Mouse (Mus musculus): ENCODE measurements around the gene Zmynd8. TPM values are rescaled to one million over a fixed set of nuclear protein-coding genes. Genes with fewer than 3 reads are reported as not detected.

Zmynd8 gene
- polyA plus RNA-seq, 1 experiment: 237 TPM

DNA sequence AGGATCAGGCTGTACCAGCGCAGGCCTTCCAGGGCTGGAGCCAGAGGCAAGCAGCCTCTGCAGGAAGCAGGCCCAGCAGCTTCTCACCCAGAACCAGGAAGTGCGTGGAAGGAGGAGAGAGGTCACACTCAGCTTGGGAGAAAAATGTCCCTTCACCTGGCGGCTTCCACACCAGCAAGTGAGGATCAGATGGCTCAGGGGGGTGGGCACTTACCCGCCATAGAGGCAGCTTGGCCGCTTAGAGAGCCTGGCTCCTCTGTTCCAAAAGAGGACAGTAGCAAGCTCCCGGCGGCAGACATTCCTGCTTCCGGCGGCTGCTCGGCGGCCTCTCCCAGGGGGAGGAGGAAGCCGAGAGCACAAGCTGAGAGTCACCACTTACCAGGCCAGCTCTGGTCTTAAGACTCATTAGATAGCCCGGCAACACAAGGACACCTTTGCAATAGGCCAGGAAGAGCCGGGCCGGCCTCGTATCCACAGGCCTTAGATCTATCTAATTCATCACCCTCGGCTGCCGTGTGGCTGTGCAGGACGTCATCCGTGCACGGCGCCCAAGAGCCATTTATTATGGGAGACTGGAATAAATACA is 40.9 kb downstream of the Zmynd8 start:
- TF ChIP-seq POLR2A (IDR thresholded peaks at IDR 0.05; ENCODE audit: insufficient read depth, low read length) (no peak), CTCF (IDR thresholded peaks at IDR 0.05; ENCODE audit: low read depth, low read length) (no peak), EP300 (IDR thresholded peaks at IDR 0.05; ENCODE audit: insufficient read depth, low read depth, low read length) (no peak)
- H3K27ac ChIP-seq (ENCODE audit: insufficient read depth, low read length): peak overlapping the region; percentile 96
- H3K4me3 ChIP-seq (ENCODE audit: low read depth, low read length): peak overlapping the region; percentile 66
- no peaks in the 10 kb centered on the region for H3K36me3 ChIP-seq (ENCODE audit: control insufficient read depth, insufficient read depth, low read length, poor library complexity, severe bottlenecking)
- no peaks in the 10 kb centered on the region for H3K9me3 ChIP-seq (replicated peaks; ENCODE audit: control insufficient read depth, insufficient read depth, low read length, poor library complexity, severe bottlenecking)
- H3K9ac ChIP-seq (ENCODE audit: low read depth, poor library complexity, severe bottlenecking): peak overlapping the region; percentile 85
- no peaks in the 10 kb centered on the region for H3K27me3 ChIP-seq (ENCODE audit: control insufficient read depth, insufficient read depth, low read length, poor library complexity, severe bottlenecking)
- peaks cover 15% of the 10 kb centered on the region for H3K4me1 ChIP-seq (ENCODE audit: control insufficient read depth, insufficient read depth, low read length)

- no peaks in the 10 kb centered on the region for H3K27me3 ChIP-seq (ENCODE audit: control insufficient read depth, insufficient read depth, low read length, poor library complexity, severe bottlenecking)
- peak overlapping the region; percentile 96 for H3K27ac ChIP-seq (ENCODE audit: insufficient read depth, low read length)
- H3K9me3 ChIP-seq (replicated peaks; ENCODE audit: control insufficient read depth, insufficient read depth, low read length, poor library complexity, severe bottlenecking): no peaks in the 10 kb centered on the region
- no peaks in the 10 kb centered on the region; the same call in 1 of the 2 replicates for H3K36me3 ChIP-seq (ENCODE audit: control insufficient read depth, insufficient read depth, low read length, poor library complexity, severe bottlenecking)
- H3K4me1 ChIP-seq (ENCODE audit: control insufficient read depth, insufficient read depth, low read length): peaks cover 16% of the 10 kb centered on the region
- peak overlapping the region; percentile 85 for H3K9ac ChIP-seq (ENCODE audit: low read depth, poor library complexity, severe bottlenecking)
- H3K4me3 ChIP-seq (ENCODE audit: low read depth, low read length): peak overlapping the region; percentile 66
- no peak for TF ChIP-seq POLR2A (IDR thresholded peaks at IDR 0.05; ENCODE audit: insufficient read depth, low read length)
- TF ChIP-seq CTCF (IDR thresholded peaks at IDR 0.05; ENCODE audit: low read depth, low read length): no peak
- 0 out of 2 replicates have a peak, but pooled peaks have one; percentile 45 for TF ChIP-seq EP300 (IDR thresholded peaks at IDR 0.05; ENCODE audit: insufficient read depth, low read depth, low read length)
Observed at GRCm38 (mm10) chr2:165857395-165857831, 41.4 kb downstream of the Zmynd8 start.

DNA sequence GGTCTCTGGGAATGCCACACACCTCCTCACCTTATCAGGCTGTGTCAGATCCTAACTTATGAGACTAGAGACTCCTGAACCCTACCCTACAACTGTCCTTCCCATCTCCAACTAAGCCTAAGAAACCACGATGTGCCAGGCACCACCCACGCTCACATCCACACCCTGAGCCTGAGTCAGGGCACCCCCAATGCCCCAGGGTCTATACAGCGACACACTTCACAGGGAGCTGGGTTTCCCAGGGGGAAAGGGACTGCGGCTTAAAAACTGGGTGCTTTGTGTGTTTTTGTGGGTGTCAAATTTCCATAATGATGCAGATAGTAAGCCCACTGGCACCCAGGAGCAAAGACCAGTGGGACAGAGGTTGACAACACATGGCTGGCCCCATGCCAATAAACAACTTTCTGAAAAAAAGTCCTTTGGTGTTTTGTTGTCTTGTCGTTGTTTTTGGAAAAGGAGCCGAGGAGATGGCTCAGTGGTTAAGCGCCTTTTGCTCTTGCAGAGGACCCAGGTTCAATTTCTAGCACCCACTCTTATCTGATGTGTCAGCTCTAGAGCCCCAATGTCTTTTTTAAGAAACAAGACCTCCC is 42.1 kb downstream of the Zmynd8 start:
- peaks cover 18% of the 10 kb centered on the region for H3K4me1 ChIP-seq (ENCODE audit: control insufficient read depth, insufficient read depth, low read length)
- H3K9me3 ChIP-seq (replicated peaks; ENCODE audit: control insufficient read depth, insufficient read depth, low read length, poor library complexity, severe bottlenecking): no peaks in the 10 kb centered on the region
- H3K36me3 ChIP-seq (ENCODE audit: control insufficient read depth, insufficient read depth, low read length, poor library complexity, severe bottlenecking): peaks cover 3% of the 10 kb centered on the region
- no peaks in the 10 kb centered on the region for H3K27me3 ChIP-seq (ENCODE audit: control insufficient read depth, insufficient read depth, low read length, poor library complexity, severe bottlenecking)
- H3K27ac ChIP-seq (ENCODE audit: insufficient read depth, low read length): peak overlapping the region; percentile 96
- no peak overlapping the region for H3K4me3 ChIP-seq (ENCODE audit: low read depth, low read length)
- TF ChIP-seq POLR2A (IDR thresholded peaks at IDR 0.05; ENCODE audit: insufficient read depth, low read length): no peak
- TF ChIP-seq CTCF (IDR thresholded peaks at IDR 0.05; ENCODE audit: low read depth, low read length): no peak
- no peak for TF ChIP-seq EP300 (IDR thresholded peaks at IDR 0.05; ENCODE audit: insufficient read depth, low read depth, low read length)
- H3K9ac ChIP-seq (ENCODE audit: low read depth, poor library complexity, severe bottlenecking): peak overlapping the region; percentile 85

DNA sequence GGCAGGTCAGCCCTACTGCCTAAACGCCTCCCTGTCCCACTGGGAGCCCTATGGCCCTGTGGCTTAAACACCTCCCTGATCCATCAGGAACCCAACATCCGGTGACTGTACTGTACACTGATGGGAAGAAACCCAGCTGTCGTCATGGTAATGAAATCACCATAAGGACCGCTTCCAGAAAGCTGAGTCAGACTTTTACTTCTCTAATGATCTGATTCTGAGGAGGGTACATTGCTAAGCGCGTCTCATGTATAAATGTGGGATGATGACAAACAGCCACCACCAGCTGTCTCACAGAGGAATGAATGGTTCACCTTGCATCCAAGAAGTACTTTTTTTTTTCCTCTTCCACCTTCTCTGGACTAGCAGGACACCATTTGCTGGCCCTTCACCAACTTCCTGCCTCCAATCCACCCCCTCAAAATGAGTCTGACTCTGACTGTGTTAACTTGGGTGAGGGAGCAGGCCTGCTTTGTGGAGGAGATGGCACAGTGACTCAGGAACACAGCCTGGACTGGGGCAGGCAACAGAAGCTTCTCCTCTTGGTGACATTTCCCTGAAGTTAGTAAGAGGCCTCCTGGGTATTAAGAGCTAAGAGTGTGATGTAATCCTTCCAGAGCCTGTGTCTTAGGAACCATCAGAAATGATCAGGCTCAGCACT is 43.0 kb downstream of the Zmynd8 start:
- Histone ChIP-seq H3K27me3 (ENCODE audit: control insufficient read depth, insufficient read depth, low read length, poor library complexity, severe bottlenecking) (no peaks in the 10 kb centered on the region), H3K4me1 (ENCODE audit: control insufficient read depth, insufficient read depth, low read length) (peaks cover 18% of the 10 kb centered on the region), H3K4me3 (ENCODE audit: low read depth, low read length) (no peak overlapping the region), H3K9me3 (replicated peaks; ENCODE audit: control insufficient read depth, insufficient read depth, low read length, poor library complexity, severe bottlenecking) (no peaks in the 10 kb centered on the region), H3K27ac (ENCODE audit: insufficient read depth, low read length) (peak overlapping the region; percentile 15; the same call in 1 of the 2 replicates), H3K9ac (ENCODE audit: low read depth, poor library complexity, severe bottlenecking) (0 out of 2 replicates have a peak overlapping the region, but pooled peaks have one; percentile 3), H3K36me3 (ENCODE audit: control insufficient read depth, insufficient read depth, low read length, poor library complexity, severe bottlenecking) (peaks cover 13% of the 10 kb centered on the region)
- no peak for TF ChIP-seq POLR2A (IDR thresholded peaks at IDR 0.05; ENCODE audit: insufficient read depth, low read length)
- no peak for TF ChIP-seq EP300 (IDR thresholded peaks at IDR 0.05; ENCODE audit: insufficient read depth, low read depth, low read length)
- no peak for TF ChIP-seq CTCF (IDR thresholded peaks at IDR 0.05; ENCODE audit: low read depth, low read length)

DNA sequence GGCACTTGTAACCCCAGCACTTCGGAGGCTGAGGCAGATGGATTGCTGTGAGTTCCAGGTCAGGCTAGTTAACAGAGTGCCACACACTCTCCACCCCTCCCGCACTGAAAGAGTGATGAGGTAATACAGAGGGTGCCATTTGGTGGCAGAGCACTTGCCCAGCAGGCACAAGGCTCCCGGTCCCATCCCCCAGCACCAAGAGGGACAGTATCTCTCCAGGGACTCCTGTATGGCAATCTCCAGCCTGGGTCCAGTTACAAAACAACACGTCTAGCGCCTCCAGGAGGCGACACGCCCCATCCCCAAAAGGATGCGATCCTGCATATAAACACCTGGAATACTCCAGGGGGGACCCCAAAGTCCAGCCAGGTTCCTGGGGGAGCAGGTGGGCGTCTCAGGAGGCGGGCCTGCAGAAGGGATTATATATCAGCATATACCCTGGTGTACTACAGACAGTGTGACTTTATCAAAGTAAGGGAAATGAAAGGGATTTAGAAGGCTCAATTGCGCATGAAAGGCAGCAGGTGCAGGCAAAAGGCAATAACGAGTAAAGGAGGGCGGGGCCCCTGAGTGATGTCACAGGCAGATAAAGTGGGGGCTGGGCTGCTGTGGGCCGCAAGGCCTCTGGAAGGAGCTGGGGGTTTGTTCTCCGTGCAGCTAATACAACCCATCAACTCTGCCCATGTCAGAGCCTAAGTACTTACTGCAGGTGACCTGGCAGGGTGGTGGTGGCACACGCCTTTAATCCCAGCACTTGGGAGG is 44.4 kb downstream of the Zmynd8 start:
- no peak overlapping the region for H3K9ac ChIP-seq (ENCODE audit: low read depth, poor library complexity, severe bottlenecking)

More for the DNA sequence above, 44.4 kb downstream of the Zmynd8 start:
- Histone ChIP-seq H3K27ac (ENCODE audit: insufficient read depth, low read length) (peak overlapping the region; percentile 35; the same call in 1 of the 2 replicates), H3K9me3 (replicated peaks; ENCODE audit: control insufficient read depth, insufficient read depth, low read length, poor library complexity, severe bottlenecking) (no peaks in the 10 kb centered on the region), H3K4me3 (ENCODE audit: low read depth, low read length) (no peak overlapping the region), H3K27me3 (ENCODE audit: control insufficient read depth, insufficient read depth, low read length, poor library complexity, severe bottlenecking) (no peaks in the 10 kb centered on the region), H3K4me1 (ENCODE audit: control insufficient read depth, insufficient read depth, low read length) (peaks cover 15% of the 10 kb centered on the region), H3K36me3 (ENCODE audit: control insufficient read depth, insufficient read depth, low read length, poor library complexity, severe bottlenecking) (peaks cover 20% of the 10 kb centered on the region)
- peak; percentile 11 for TF ChIP-seq CTCF (IDR thresholded peaks at IDR 0.05; ENCODE audit: low read depth, low read length)
- no peak for TF ChIP-seq POLR2A (IDR thresholded peaks at IDR 0.05; ENCODE audit: insufficient read depth, low read length)
